Mouse (Mus musculus) myocyte (in vitro differentiated cells): ENCODE data around the gene Chga. TPM values are rescaled to one million over a fixed set of nuclear protein-coding genes. Genes with fewer than 3 reads are reported as not detected.

Experiments used
- H3K27me3 ChIP-seq: one replicate; pipeline ENCODE4 v1.6.1; 2011; ENCODE audit not compliant: control insufficient read depth, insufficient read depth, insufficient read length
- H3K36me3 ChIP-seq: one replicate; pipeline ENCODE4 v1.6.1; 2011; ENCODE audit not compliant: control insufficient read depth, insufficient read depth
- H3K4me2 ChIP-seq: one replicate; pipeline ENCODE4 v1.6.1; 2011; ENCODE audit warnings: low read depth, control low read depth
- H3K4me3 ChIP-seq: one replicate; pipeline ENCODE4 v1.5.1; 2011; ENCODE audit warnings: mild to moderate bottlenecking, control low read depth, moderate library complexity
- H3K79me2 ChIP-seq: one replicate; pipeline ENCODE4 v1.6.1; 2011; ENCODE audit not compliant: control insufficient read depth, insufficient read depth
- H3ac ChIP-seq: one replicate; pipeline ENCODE4 v1.6.1; 2011; ENCODE audit not compliant: control insufficient read depth, insufficient read length
- CEBPB ChIP-seq: IDR thresholded peaks from 2 replicates; pipeline ENCODE4 v1.6.1; 2011; ENCODE audit warnings: mild to moderate bottlenecking, moderate library complexity; ENCODE audit not compliant: poor library complexity, insufficient read depth, severe bottlenecking
- E2F4 ChIP-seq: IDR thresholded peaks from one replicate; pipeline ENCODE4 v1.6.1; 2011; ENCODE audit warnings: mild to moderate bottlenecking, control low read depth, moderate library complexity; ENCODE audit not compliant: insufficient read depth
- MAX ChIP-seq: IDR thresholded peaks from one replicate; pipeline ENCODE4 v1.6.1; 2011; ENCODE audit warnings: low read depth, mild to moderate bottlenecking, control low read depth
- MYOD1 ChIP-seq, 3 experiments: IDR thresholded peaks; one replicate each; pipeline ENCODE4 v1.6.1; 2011; ENCODE audit warnings: control low read depth in 2 of 3, low read depth in 2 of 3, mild to moderate bottlenecking in 2 of 3, moderate library complexity in 1 of 3; ENCODE audit not compliant: insufficient read length in 2 of 3, control insufficient read depth in 1 of 3
- MYOG ChIP-seq, 3 experiments: IDR thresholded peaks; one replicate each; pipeline ENCODE4 v1.6.1; 2011; ENCODE audit warnings: control low read depth in 2 of 3, low read depth in 2 of 3, mild to moderate bottlenecking in 2 of 3; ENCODE audit not compliant: insufficient read length in 2 of 3, control insufficient read depth in 1 of 3, insufficient read depth in 1 of 3
- POLR2A ChIP-seq: IDR thresholded peaks from one replicate; pipeline ENCODE4 v1.6.1; 2011; ENCODE audit warnings: low read depth, mild to moderate bottlenecking, control low read depth, moderate library complexity; ENCODE audit not compliant: insufficient read length
- POLR2AphosphoS2 ChIP-seq: IDR thresholded peaks from one replicate; pipeline ENCODE4 v1.6.1; 2011; ENCODE audit warnings: low read depth, control low read depth; ENCODE audit not compliant: insufficient read length
- REST ChIP-seq: IDR thresholded peaks from one replicate; pipeline ENCODE4 v1.6.1; 2011; ENCODE audit warnings: mild to moderate bottlenecking, control low read depth, moderate library complexity; ENCODE audit not compliant: insufficient read depth, insufficient read length
- SRF ChIP-seq: IDR thresholded peaks from one replicate; pipeline ENCODE4 v1.6.1; 2011; ENCODE audit warnings: low read depth; ENCODE audit not compliant: control insufficient read depth, insufficient read length
- TCF12 ChIP-seq: IDR thresholded peaks from one replicate; pipeline ENCODE4 v1.6.1; 2011; ENCODE audit warnings: mild to moderate bottlenecking, control low read depth; ENCODE audit not compliant: poor library complexity, insufficient read depth, severe bottlenecking
- TCF3 ChIP-seq: IDR thresholded peaks from one replicate; pipeline ENCODE4 v1.6.1; 2011; ENCODE audit warnings: low read depth, control low read depth; ENCODE audit not compliant: insufficient read length
- USF1 ChIP-seq: IDR thresholded peaks from one replicate; pipeline ENCODE4 v1.6.1; 2011; ENCODE audit warnings: low read depth, mild to moderate bottlenecking, control low read depth, moderate library complexity
- polyA plus RNA-seq: library from polyadenylated mRNA; unstranded; fragments of >200 nt; fragmentation: generic; extraction: Trizol; gene quantifications from one replicate; pipeline ENCODE4 v1.2.1, GENCODE M21; 2012; ENCODE audit warnings: missing spikeins

Chga gene
- polyA plus RNA-seq, 1 experiment, result not detected

GRCm38 (mm10) chr12:102612431-102612830 is 57.7 kb downstream of the Chga start:
- no peak for TF ChIP-seq USF1
- TF ChIP-seq TCF3, result no peak
- no peak for TF ChIP-seq TCF12
- no peak for TF ChIP-seq SRF
- no peak for TF ChIP-seq E2F4
- no peak for TF ChIP-seq POLR2AphosphoS2
- TF ChIP-seq CEBPB, result no peak
- TF ChIP-seq POLR2A, result no peak
- TF ChIP-seq MAX, result no peak
- no peak for TF ChIP-seq REST
- Histone ChIP-seq H3K36me3 (no peaks in the 10 kb centered on the region), H3ac (no peak overlapping the region), H3K79me2 (no peaks in the 10 kb centered on the region), H3K4me3 (no peak overlapping the region), H3K27me3 (no peaks in the 10 kb centered on the region), H3K4me2 (no peak overlapping the region)

GRCm38 (mm10) chr12:102613411-102613810 is 58.6 kb downstream of the Chga start:
- TF ChIP-seq USF1 (no peak), POLR2AphosphoS2 (no peak), MAX (no peak), POLR2A (no peak), E2F4 (no peak), SRF (no peak), MYOG (IDR thresholded peaks at IDR 0.05; ENCODE audit: control insufficient read depth in 1 of 3, insufficient read depth in 1 of 3, insufficient read length in 2 of 3, low read depth in 2 of 3) (no peak), MYOD1 (IDR thresholded peaks at IDR 0.05; ENCODE audit: control insufficient read depth in 1 of 3, insufficient read length in 2 of 3, low read depth in 2 of 3) (no peak), TCF3 (no peak), TCF12 (no peak), REST (no peak), CEBPB (no peak)
- no peak overlapping the region for H3K4me3 ChIP-seq
- no peaks in the 10 kb centered on the region for H3K36me3 ChIP-seq
- no peaks in the 10 kb centered on the region for H3K27me3 ChIP-seq
- no peak overlapping the region for H3K4me2 ChIP-seq
- no peaks in the 10 kb centered on the region for H3K79me2 ChIP-seq
- no peak overlapping the region for H3ac ChIP-seq

Other genes with a start within 250 kb of the Chga start
- gene Lgmn, start 115.2 kb upstream of the Chga start, polyA plus RNA-seq, result 93.7 TPM
- gene Golga5, start 85.8 kb upstream of the Chga start, polyA plus RNA-seq, result 13.2 TPM
- gene Itpk1, start 150.0 kb downstream of the Chga start, polyA plus RNA-seq, result 4.9 TPM
- 5.9 TPM for gene Moap1, start 188.7 kb downstream of the Chga start, polyA plus RNA-seq
- gene Tmem251, start 188.8 kb downstream of the Chga start, polyA plus RNA-seq, result 2.9 TPM
- gene Gm28051, start 202.8 kb downstream of the Chga start, polyA plus RNA-seq, result 0.26 TPM
- 9.7 TPM for gene Gon7, start 202.8 kb downstream of the Chga start, polyA plus RNA-seq
- gene Ubr7, start 203.0 kb downstream of the Chga start, polyA plus RNA-seq, result 14.7 TPM
- gene Gm20604, start 203.7 kb downstream of the Chga start, polyA plus RNA-seq, result 5.7 TPM